Mouse (Mus musculus) left cerebral cortex, postnatal 4 days (tissue): ENCODE results near the gene Fahd1. TPM values are rescaled to one million over a fixed set of nuclear protein-coding genes. Genes with fewer than 3 reads are reported as not detected.
A peak's percentile ranks its signal among the peaks of the same experiment; 100 is the strongest.

Source experiments
- DNase-seq: peaks from one replicate; pipeline ENCODE4 v3.0.0-alpha.2; 2022
- intact Hi-C: fragments of 180-260 bp; cut with DNase I; formaldehyde crosslinking; loops from one replicate; pipeline ENCODE4 v1.15.1; 2025
- total RNA-seq, 2 experiments: library from RNA; stranded (reverse); gene quantifications; 2 replicates each; pipeline ENCODE4 v1.2.3; 2021

The Fahd1 gene
- total RNA-seq, 2 experiments from 2014 or later, result 13.1 to 13.8 TPM

- no peak for DNase-seq
- intact Hi-C loops, result no loop called here
These were observed 35.4 kb upstream of the Fahd1 start for GRCm38 (mm10) chr17:24885356-24886133.

- no peak for DNase-seq
- intact Hi-C loops, result no loop called here
These were observed 34.2 kb upstream of the Fahd1 start for GRCm38 (mm10) chr17:24884391-24884790.

- peak; percentile 54 for DNase-seq
- intact Hi-C loops, result no loop called here
These were observed 31.7 kb upstream of the Fahd1 start for GRCm38 (mm10) chr17:24881738-24882440.

- no peak for DNase-seq
- intact Hi-C loops, result no loop called here
These were observed 28.4 kb upstream of the Fahd1 start for GRCm38 (mm10) chr17:24878531-24878930.

- intact Hi-C loops, result no loop called here
These were observed 27.9 kb upstream of the Fahd1 start for GRCm38 (mm10) chr17:24878117-24878397.

GRCm38 (mm10) chr17:24877336-24878116, 27.4 kb upstream of the Fahd1 start:
- DNase-seq, result no peak
- intact Hi-C loops, result no loop called here

More at GRCm38 (mm10) chr17:24878117-24878397, 27.9 kb upstream of the Fahd1 start:
- no peak for DNase-seq

GRCm38 (mm10) chr17:24874989-24875388, 24.8 kb upstream of the Fahd1 start:
- no peak for DNase-seq
- intact Hi-C loops, result no loop called here

- intact Hi-C loops, result no loop called here
- no peak for DNase-seq
These were observed 24.2 kb upstream of the Fahd1 start for GRCm38 (mm10) chr17:24874405-24874745.

- DNase-seq, result no peak
- intact Hi-C loops, result no loop called here
These were observed 23.7 kb upstream of the Fahd1 start for GRCm38 (mm10) chr17:24873695-24874404.

- no peak for DNase-seq
- intact Hi-C loops, result no loop called here
These were observed 17.8 kb upstream of the Fahd1 start for GRCm38 (mm10) chr17:24867914-24868313.

GRCm38 (mm10) chr17:24865776-24866175, 15.6 kb upstream of the Fahd1 start, which contains the start of gene Igfals:
Gene Igfals, plus strand, starts transcription at chr17:24865997.
- no peak for DNase-seq
- intact Hi-C loops, result no loop called here

- no peak for DNase-seq
- intact Hi-C loops, result no loop called here
These were observed 11.6 kb upstream of the Fahd1 start for GRCm38 (mm10) chr17:24861785-24862184.

- no peak for DNase-seq
- intact Hi-C loops, result no loop called here
These were observed 9.9 kb upstream of the Fahd1 start for GRCm38 (mm10) chr17:24860076-24860475.

GRCm38 (mm10) chr17:24858967-24859366, 8.8 kb upstream of the Fahd1 start:
- intact Hi-C loops, result no loop called here
- DNase-seq, result peak; percentile 61

- no peak for DNase-seq
- intact Hi-C loops, result no loop called here
These were observed 7.8 kb upstream of the Fahd1 start for GRCm38 (mm10) chr17:24857831-24858470.

- no peak for DNase-seq
- intact Hi-C loops, result no loop called here
These were observed 6.4 kb upstream of the Fahd1 start for GRCm38 (mm10) chr17:24856589-24856988.

- no peak for DNase-seq
- intact Hi-C loops, result no loop called here
These were observed 5.8 kb upstream of the Fahd1 start for GRCm38 (mm10) chr17:24855838-24856464.

- DNase-seq, result no peak
- intact Hi-C loops, result no loop called here
These were observed 1.4 kb upstream of the Fahd1 start for GRCm38 (mm10) chr17:24851381-24852125.

- DNase-seq, result no peak
- intact Hi-C loops, result no loop called here
These were observed 586 bp upstream of the Fahd1 start for GRCm38 (mm10) chr17:24850773-24851127.

- no peak for DNase-seq
- intact Hi-C loops, result no loop called here
These were observed 465 bp downstream of the Fahd1 start for GRCm38 (mm10) chr17:24849733-24850064.
